ENCODE assay signal across 11 mouse cellular contexts in genomic region chr2:27934831-27935230, GRCm38 (mm10). TPM values are rescaled to one million over a fixed set of nuclear protein-coding genes. Genes with fewer than 3 reads are reported as not detected.
DNase-seq lines count a peak whose midpoint lies in the region; ATAC-seq lines count a peak whose summit lies in the region.
"Had no signal": no experiment of that assay in that cellular context is flagged by ENCODE, and none has a peak within 500 bp of the region (broad histone marks: within the 10 kb centered on the region; RNA-seq: fewer than 3 reads in every experiment).

No protein-coding gene starts in this region.

- no peak overlapping the region for H3K4me2 ChIP-seq in hindbrain, embryonic 13.5 days
- H3K4me2 ChIP-seq in hindbrain, embryonic 11.5 days (replicated peaks; ENCODE audit: low read depth, low read length): no peak overlapping the region
- H3K4me2 ChIP-seq in embryonic facial prominence, embryonic 11.5 days (ENCODE audit: low read depth, low read length): no peak overlapping the region
- peak overlapping the region; percentile 18; the same call in 1 of the 2 replicates for H3K4me2 ChIP-seq in embryonic facial prominence, embryonic 13.5 days
- 0 out of 2 replicates have a peak overlapping the region, but pooled peaks have one; percentile 24 for H3K4me2 ChIP-seq in limb, embryonic 12.5 days
- H3K4me2 ChIP-seq: hindbrain, embryonic 15.5 days had no signal

- peak overlapping the region; percentile 19 for H3K27ac ChIP-seq in hindbrain, embryonic 13.5 days
- no peak overlapping the region for H3K27ac ChIP-seq in hindbrain, embryonic 11.5 days (ENCODE audit: low read depth, low read length)
- H3K27ac ChIP-seq in embryonic facial prominence, embryonic 11.5 days (replicated peaks; ENCODE audit: low read depth, low read length): peak overlapping the region; percentile 56; the same call in 1 of the 2 replicates
- H3K27ac ChIP-seq in embryonic facial prominence, embryonic 13.5 days: peak overlapping the region; percentile 95
- peak overlapping the region; percentile 96 for H3K27ac ChIP-seq in limb, embryonic 12.5 days
- H3K27ac ChIP-seq: hindbrain, embryonic 15.5 days; layer of hippocampus, adult 2 months had no signal

- H3K36me3 ChIP-seq in hindbrain, embryonic 13.5 days: no peaks in the 10 kb centered on the region
- no peaks in the 10 kb centered on the region for H3K36me3 ChIP-seq in hindbrain, embryonic 11.5 days (ENCODE audit: control insufficient read depth, insufficient read depth, low read length)
- no peaks in the 10 kb centered on the region for H3K36me3 ChIP-seq in embryonic facial prominence, embryonic 11.5 days (replicated peaks; ENCODE audit: control insufficient read depth, insufficient read depth, low read depth, low read length)
- H3K36me3 ChIP-seq in embryonic facial prominence, embryonic 13.5 days: peaks cover 70% of the 10 kb centered on the region
- H3K36me3 ChIP-seq in limb, embryonic 12.5 days: peaks cover 74% of the 10 kb centered on the region
- H3K36me3 ChIP-seq: hindbrain, embryonic 15.5 days had no signal

- WGBS in hindbrain, embryonic 13.5 days: 86% methylated on average over 9 of the region's 9 CpGs
- WGBS in hindbrain, embryonic 11.5 days: 91% methylated on average over 9 of the region's 9 CpGs
- 81% methylated on average over 9 of the region's 9 CpGs for WGBS in embryonic facial prominence, embryonic 11.5 days
- WGBS in embryonic facial prominence, embryonic 13.5 days: 88% methylated on average over 9 of the region's 9 CpGs
- 82% methylated on average over 9 of the region's 9 CpGs for WGBS in limb, embryonic 12.5 days

- H3K27me3 ChIP-seq in hindbrain, embryonic 13.5 days: no peaks in the 10 kb centered on the region
- no peaks in the 10 kb centered on the region for H3K27me3 ChIP-seq in hindbrain, embryonic 11.5 days (ENCODE audit: control insufficient read depth, insufficient read depth, low read length)
- H3K27me3 ChIP-seq in embryonic facial prominence, embryonic 11.5 days (ENCODE audit: control insufficient read depth, insufficient read depth, low read length): no peaks in the 10 kb centered on the region
- no peaks in the 10 kb centered on the region for H3K27me3 ChIP-seq in embryonic facial prominence, embryonic 13.5 days
- H3K27me3 ChIP-seq in limb, embryonic 12.5 days: no peaks in the 10 kb centered on the region
- H3K27me3 ChIP-seq: hindbrain, embryonic 15.5 days had no signal

- no peaks in the 10 kb centered on the region for H3K9me3 ChIP-seq in hindbrain, embryonic 13.5 days
- no peaks in the 10 kb centered on the region for H3K9me3 ChIP-seq in hindbrain, embryonic 11.5 days (ENCODE audit: control insufficient read depth, low read length)
- H3K9me3 ChIP-seq in embryonic facial prominence, embryonic 11.5 days (replicated peaks; ENCODE audit: control insufficient read depth, low read length): no peaks in the 10 kb centered on the region
- no peaks in the 10 kb centered on the region for H3K9me3 ChIP-seq in embryonic facial prominence, embryonic 13.5 days
- no peaks in the 10 kb centered on the region for H3K9me3 ChIP-seq in limb, embryonic 12.5 days
- H3K9me3 ChIP-seq: hindbrain, embryonic 15.5 days had no signal

- no peak overlapping the region for H3K4me3 ChIP-seq in hindbrain, embryonic 13.5 days
- H3K4me3 ChIP-seq in hindbrain, embryonic 11.5 days (ENCODE audit: low read depth, low read length): no peak overlapping the region
- no peak overlapping the region for H3K4me3 ChIP-seq in embryonic facial prominence, embryonic 11.5 days (ENCODE audit: low read depth, low read length)
- 0 out of 2 replicates have a peak overlapping the region, but pooled peaks have one; percentile 7 for H3K4me3 ChIP-seq in embryonic facial prominence, embryonic 13.5 days
- no peak overlapping the region for H3K4me3 ChIP-seq in limb, embryonic 12.5 days (replicated peaks)
- H3K4me3 ChIP-seq: hindbrain, embryonic 15.5 days; layer of hippocampus, adult 2 months had no signal

- peaks cover 48% of the 10 kb centered on the region for H3K4me1 ChIP-seq in hindbrain, embryonic 13.5 days (replicated peaks)
- H3K4me1 ChIP-seq in hindbrain, embryonic 11.5 days (replicated peaks; ENCODE audit: control insufficient read depth, insufficient read depth, low read length): no peaks in the 10 kb centered on the region
- peaks cover 6% of the 10 kb centered on the region for H3K4me1 ChIP-seq in embryonic facial prominence, embryonic 11.5 days (ENCODE audit: control insufficient read depth, insufficient read depth, low read length)
- peaks cover 78% of the 10 kb centered on the region for H3K4me1 ChIP-seq in embryonic facial prominence, embryonic 13.5 days
- peaks cover 72% of the 10 kb centered on the region for H3K4me1 ChIP-seq in limb, embryonic 12.5 days (replicated peaks)

- no peak for ATAC-seq in hindbrain, embryonic 13.5 days (ENCODE audit: low FRiP score)
- ATAC-seq in hindbrain, embryonic 11.5 days (ENCODE audit: low FRiP score): no peak
- ATAC-seq in embryonic facial prominence, embryonic 11.5 days (replicated peaks; ENCODE audit: insufficient number of reproducible peaks, low FRiP score, low TSS enrichment, low read depth): no peak
- no peak for ATAC-seq in embryonic facial prominence, embryonic 13.5 days (ENCODE audit: insufficient number of reproducible peaks, insufficient read depth, low FRiP score, low TSS enrichment, low read depth)
- no peak for ATAC-seq in limb, embryonic 12.5 days (ENCODE audit: insufficient number of reproducible peaks, insufficient read depth, low FRiP score, low TSS enrichment, low read depth)
- ATAC-seq: activated CD4-positive, CD25-positive, alpha-beta regulatory T cell, adult 4 months had no signal

- intact Hi-C loops in left cerebral cortex, postnatal 10 days (cut with DNase I): no loop called here

- H3K9ac ChIP-seq in hindbrain, embryonic 13.5 days: no peak overlapping the region
- no peak overlapping the region for H3K9ac ChIP-seq in hindbrain, embryonic 11.5 days (ENCODE audit: low read depth, low read length)
- H3K9ac ChIP-seq in embryonic facial prominence, embryonic 11.5 days (replicated peaks; ENCODE audit: low read length): no peak overlapping the region
- H3K9ac ChIP-seq in embryonic facial prominence, embryonic 13.5 days: peak overlapping the region; percentile 47; the same call in 1 of the 2 replicates
- H3K9ac ChIP-seq in limb, embryonic 12.5 days (replicated peaks): peak overlapping the region; percentile 40
- H3K9ac ChIP-seq: hindbrain, embryonic 15.5 days had no signal

- DNase-seq in hindbrain, embryonic 11.5 days (ENCODE audit: low spot score): no peak
- DNase-seq in embryonic facial prominence, embryonic 11.5 days (ENCODE audit: low spot score): no peak
- no peak for DNase-seq in left cerebral cortex, postnatal 10 days (ENCODE audit: extremely low spot score in 1 of 2, low spot score in 2 of 2)
- DNase-seq in left cerebral cortex, adult 18-20 months (ENCODE audit: low spot score in 2 of 2): no peak
- DNase-seq: cerebellum, postnatal 36 days had no signal

RNA-seq across cellular contexts. Expression of gene Col5a1, which starts 48.6 kb away (rescaled TPM):
- polyA plus RNA-seq in hindbrain, embryonic 13.5 days (2015; fragmentation: Nextera tagmentation; extraction: Ambion mirVana): 15.4 and 16.3 TPM in 2 replicates
- 21.4 and 29.0 TPM in 2 replicates for polyA plus RNA-seq in hindbrain, embryonic 11.5 days (2014; fragmentation: Nextera tagmentation; extraction: Ambion mirVana)
- polyA plus RNA-seq in embryonic facial prominence, embryonic 11.5 days (2014; fragmentation: Nextera tagmentation; extraction: Ambion mirVana): 29.0 and 32.0 TPM in 2 replicates
- 104 and 111 TPM in 2 replicates for polyA plus RNA-seq in embryonic facial prominence, embryonic 13.5 days (2015; fragmentation: Nextera tagmentation; extraction: Ambion mirVana)
- polyA plus RNA-seq in limb, embryonic 12.5 days (2016; fragmentation: Nextera tagmentation; extraction: Ambion mirVana): 59.1 and 65.0 TPM in 2 replicates
- 10 to 100 TPM; 10.4 to 13.1 TPM for total RNA-seq in left cerebral cortex, postnatal 10 days (2021)
- total RNA-seq in left cerebral cortex, adult 18-20 months (2021): 1 to 10 TPM; 7.3 to 8.7 TPM
- polyA plus RNA-seq: activated CD4-positive, CD25-positive, alpha-beta regulatory T cell, adult 4 months had no signal

Comparison
In these comparisons a context has a peak if more than half of its experiments do, and no peak if none do; other contexts are left out.
1. H3K4me2 ChIP-seq: peak in embryonic facial prominence, embryonic 13.5 days (single experiment) and limb, embryonic 12.5 days (single experiment); none in hindbrain, embryonic 13.5 days (single experiment), hindbrain, embryonic 11.5 days (single experiment) and embryonic facial prominence, embryonic 11.5 days (single experiment).
2. H3K9ac ChIP-seq: peak in embryonic facial prominence, embryonic 13.5 days (single experiment) and limb, embryonic 12.5 days (single experiment); none in hindbrain, embryonic 13.5 days (single experiment), hindbrain, embryonic 11.5 days (single experiment) and embryonic facial prominence, embryonic 11.5 days (single experiment).